Mouse (Mus musculus) intestine, embryonic 14.5 days (tissue): ENCODE measurements around the gene Gabrr2. TPM values are rescaled to one million over a fixed set of nuclear protein-coding genes. Genes with fewer than 3 reads are reported as not detected.

ENCODE experiments used
- ATAC-seq: fragments of 200-750 bp; cut with Nextera tagmentation; replicated peaks from 2 replicates; pipeline ENCODE4 v1.8.0; 2017; ENCODE audit warnings: low read depth, moderate number of reproducible peaks, moderate TSS enrichment, moderate library complexity; ENCODE audit not compliant: low FRiP score, low TSS enrichment
- DNase-seq: peaks from one replicate; pipeline ENCODE4 v3.0.0-alpha.2; 2018; ENCODE audit warnings: low spot score
- H3K27ac ChIP-seq: fragments of 300-500 bp; sonication (generic); 2 replicates; pipeline ENCODE4 v1.5.1; 2014; ENCODE audit warnings: low read depth, mild to moderate bottlenecking, control low read depth
- H3K27me3 ChIP-seq: fragments of 300-500 bp; sonication (generic); replicated peaks from 2 replicates; pipeline ENCODE4 v1.6.1; 2014; ENCODE audit warnings: low read length, control low read depth; ENCODE audit not compliant: control insufficient read depth, insufficient read depth
- H3K36me3 ChIP-seq: fragments of 300-500 bp; sonication (generic); 2 replicates; pipeline ENCODE4 v1.6.1; 2014; ENCODE audit warnings: low read length, control low read depth; ENCODE audit not compliant: control insufficient read depth, insufficient read depth
- H3K4me1 ChIP-seq: fragments of 300-500 bp; sonication (generic); replicated peaks from 2 replicates; pipeline ENCODE4 v1.6.1; 2014; ENCODE audit warnings: low read length, control low read depth, mixed read lengths; ENCODE audit not compliant: control insufficient read depth, insufficient read depth
- H3K4me2 ChIP-seq: fragments of 300-500 bp; sonication (generic); 2 replicates; pipeline ENCODE4 v1.6.1; 2014; ENCODE audit warnings: low read length
- H3K4me3 ChIP-seq: fragments of 300-500 bp; sonication (generic); 2 replicates; pipeline ENCODE4 v1.5.1; 2014; ENCODE audit warnings: low read depth, low read length, control low read depth, mixed read lengths
- H3K9ac ChIP-seq: fragments of 300-500 bp; sonication (generic); 2 replicates; pipeline ENCODE4 v1.6.1; 2014; ENCODE audit warnings: mild to moderate bottlenecking, low read length
- H3K9me3 ChIP-seq: fragments of 300-500 bp; sonication (generic); 2 replicates; pipeline ENCODE4 v1.6.1; 2016; ENCODE audit warnings: low read length, control low read depth; ENCODE audit not compliant: control insufficient read depth
- WGBS: fragments of 180-500 bp; shearing (Covaris S2); extraction: QIAGEN DNeasy Blood & Tissue Kit; methylation state at CpG from one replicate; pipeline ENCODE4 v1.1.7; 2014; 5-methylcytosine and 5-hydroxymethylcytosine counted together
- polyA plus RNA-seq: library from polyadenylated mRNA; unstranded; fragments of >200 nt; fragmentation: Nextera tagmentation; extraction: Ambion mirVana; gene quantifications from 2 replicates; pipeline ENCODE4 v1.2.1, GENCODE M21; 2014

Gabrr2 gene
- polyA plus RNA-seq, 1 experiment from 2014 or later: 0.09 TPM

GRCm38 (mm10) chr4:33075776-33076524 lies 13.2 kb downstream of the Gabrr2 start:
- H3K4me2 ChIP-seq: no peak overlapping the region
- no peak overlapping the region for H3K4me3 ChIP-seq
- H3K27me3 ChIP-seq: no peaks in the 10 kb centered on the region
- ATAC-seq (no peak), DNase-seq (no peak)
- H3K9ac ChIP-seq: no peak overlapping the region
- no peaks in the 10 kb centered on the region for H3K4me1 ChIP-seq
- no peaks in the 10 kb centered on the region for H3K9me3 ChIP-seq
- 87% methylated on average over 5 of the region's 5 CpGs for WGBS
- no peak overlapping the region for H3K27ac ChIP-seq
- no peaks in the 10 kb centered on the region for H3K36me3 ChIP-seq

GRCm38 (mm10) chr4:33077161-33077560 lies 14.4 kb downstream of the Gabrr2 start:
- ATAC-seq (no peak), DNase-seq (no peak)
- Histone ChIP-seq H3K4me1 (no peaks in the 10 kb centered on the region), H3K9ac (no peak overlapping the region), H3K9me3 (no peaks in the 10 kb centered on the region), H3K27ac (no peak overlapping the region), H3K27me3 (no peaks in the 10 kb centered on the region), H3K36me3 (no peaks in the 10 kb centered on the region), H3K4me3 (no peak overlapping the region), H3K4me2 (no peak overlapping the region)
- 65% methylated on average over 11 of the region's 11 CpGs for WGBS

- Histone ChIP-seq H3K4me2 (no peak overlapping the region), H3K4me3 (no peak overlapping the region), H3K9ac (no peak overlapping the region), H3K27me3 (no peaks in the 10 kb centered on the region), H3K4me1 (no peaks in the 10 kb centered on the region), H3K36me3 (no peaks in the 10 kb centered on the region), H3K9me3 (no peaks in the 10 kb centered on the region), H3K27ac (no peak overlapping the region)
- ATAC-seq (no peak), DNase-seq (no peak)
- WGBS: 34% methylated on average over 8 of the region's 8 CpGs
Measured at GRCm38 (mm10) chr4:33077724-33078123, 14.9 kb downstream of the Gabrr2 start.

GRCm38 (mm10) chr4:33078492-33078891 lies 15.7 kb downstream of the Gabrr2 start:
- 85% methylated on average over 3 of the region's 3 CpGs for WGBS
- Histone ChIP-seq H3K36me3 (no peaks in the 10 kb centered on the region), H3K9me3 (no peaks in the 10 kb centered on the region), H3K27me3 (no peaks in the 10 kb centered on the region), H3K4me2 (no peak overlapping the region), H3K4me3 (no peak overlapping the region), H3K9ac (no peak overlapping the region), H3K27ac (no peak overlapping the region), H3K4me1 (no peaks in the 10 kb centered on the region)
- no peak for ATAC-seq
- DNase-seq: no peak

GRCm38 (mm10) chr4:33099118-33099694 lies 36.4 kb downstream of the Gabrr2 start:
- no peaks in the 10 kb centered on the region for H3K4me1 ChIP-seq
- H3K27ac ChIP-seq: no peak overlapping the region
- no peak overlapping the region for H3K4me2 ChIP-seq
- 79% methylated on average over 6 of the region's 6 CpGs for WGBS
- H3K9me3 ChIP-seq: no peaks in the 10 kb centered on the region
- no peak overlapping the region for H3K4me3 ChIP-seq
- H3K9ac ChIP-seq: no peak overlapping the region
- ATAC-seq (no peak), DNase-seq (no peak)
- H3K27me3 ChIP-seq: no peaks in the 10 kb centered on the region
- no peaks in the 10 kb centered on the region for H3K36me3 ChIP-seq

- Histone ChIP-seq H3K9ac (no peak overlapping the region), H3K9me3 (no peaks in the 10 kb centered on the region), H3K4me1 (0 out of 2 replicates have a peak, but pooled peaks cover 6% of the 10 kb centered on the region), H3K27ac (no peak overlapping the region), H3K36me3 (no peaks in the 10 kb centered on the region), H3K27me3 (no peaks in the 10 kb centered on the region), H3K4me2 (no peak overlapping the region), H3K4me3 (no peak overlapping the region)
- DNase-seq (no peak), ATAC-seq (no peak)
- 48% methylated on average over 14 of the region's 14 CpGs for WGBS
Measured at GRCm38 (mm10) chr4:33109720-33110458, 47.1 kb downstream of the Gabrr2 start.

- DNase-seq: no peak
Measured at GRCm38 (mm10) chr4:33110845-33111244, 48.0 kb downstream of the Gabrr2 start.

GRCm38 (mm10) chr4:33111358-33111757 lies 48.6 kb downstream of the Gabrr2 start:
- H3K27me3 ChIP-seq: no peaks in the 10 kb centered on the region
- WGBS: 90% methylated on average over 9 of the region's 9 CpGs
- H3K4me3 ChIP-seq: no peak overlapping the region
- no peak overlapping the region for H3K27ac ChIP-seq
- H3K4me2 ChIP-seq: no peak overlapping the region
- H3K9me3 ChIP-seq: peaks cover 6% of the 10 kb centered on the region; the same call in 1 of the 2 replicates
- H3K36me3 ChIP-seq: no peaks in the 10 kb centered on the region
- no peak for DNase-seq
- ATAC-seq: no peak
- H3K9ac ChIP-seq: no peak overlapping the region
- H3K4me1 ChIP-seq: 0 out of 2 replicates have a peak, but pooled peaks cover 6% of the 10 kb centered on the region

More at GRCm38 (mm10) chr4:33110845-33111244, 48.0 kb downstream of the Gabrr2 start:
- H3K9ac ChIP-seq: no peak overlapping the region
- H3K9me3 ChIP-seq: peaks cover 2% of the 10 kb centered on the region; the same call in 1 of the 2 replicates
- H3K4me3 ChIP-seq: no peak overlapping the region
- no peaks in the 10 kb centered on the region for H3K36me3 ChIP-seq
- no peak overlapping the region for H3K27ac ChIP-seq
- no peaks in the 10 kb centered on the region for H3K27me3 ChIP-seq
- ATAC-seq: no peak
- no peak overlapping the region for H3K4me2 ChIP-seq
- 79% methylated on average over 7 of the region's 7 CpGs for WGBS
- H3K4me1 ChIP-seq: 0 out of 2 replicates have a peak, but pooled peaks cover 6% of the 10 kb centered on the region
